Mouse (Mus musculus) brain, embryonic 14.5 days (tissue): ENCODE results near the gene Mitf.

ENCODE experiments used
- CTCF ChIP-seq: fragments of 200-500 bp; IDR thresholded peaks from 2 replicates; pipeline ENCODE4 v1.5.1; 2012; ENCODE audit warnings: inconsistent platforms, mild to moderate bottlenecking, moderate library complexity, borderline replicate concordance; ENCODE audit not compliant: insufficient read depth, insufficient read length; ENCODE audit errors: extremely low read depth
- POLR2A ChIP-seq: fragments of 200-500 bp; IDR thresholded peaks from 2 replicates; pipeline ENCODE4 v1.6.1; 2012; ENCODE audit warnings: mild to moderate bottlenecking, inconsistent platforms, borderline replicate concordance; ENCODE audit not compliant: poor library complexity, insufficient read depth, insufficient read length, severe bottlenecking; ENCODE audit errors: extremely low read depth

DNA sequence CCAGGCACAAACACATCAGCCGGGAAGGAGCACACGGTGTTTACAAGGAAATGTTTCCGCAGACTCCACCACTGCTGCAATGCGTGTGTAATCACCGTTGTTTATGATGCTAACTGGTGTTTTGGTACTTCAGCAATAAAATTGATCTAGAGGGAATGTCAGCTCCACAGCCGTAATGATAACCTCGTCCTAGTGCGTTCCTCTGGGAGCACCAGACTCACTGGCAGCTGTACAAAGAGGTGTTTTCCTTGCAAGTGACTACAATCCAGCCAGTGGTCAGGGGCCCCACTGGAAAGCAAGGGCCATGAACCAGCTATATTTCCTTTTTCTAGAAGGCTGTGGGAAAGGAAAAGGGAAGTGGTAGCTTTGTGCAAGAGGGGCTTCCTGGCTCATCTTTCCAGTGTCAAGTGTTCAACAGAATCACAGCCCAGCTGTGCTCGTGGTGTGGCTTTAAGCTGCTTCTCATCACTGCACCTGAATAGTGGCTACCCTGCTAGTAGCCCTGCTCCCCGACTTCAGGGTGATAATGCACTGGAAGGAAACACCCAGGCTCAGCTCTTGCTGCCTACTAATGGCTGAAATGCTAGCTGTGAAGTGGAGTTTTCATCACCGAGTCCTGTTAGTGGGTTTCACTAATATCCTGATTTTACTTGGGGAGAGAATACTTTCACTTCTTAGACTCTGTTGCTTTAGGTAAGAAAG, 188.9 kb downstream of the Mitf start:
- TF ChIP-seq POLR2A (no peak), CTCF (no peak)
